Mouse (Mus musculus): Measurements from ENCODE around the gene Abhd8.
"Not testable (repeated sequence)": the region's sequence is repeated elsewhere in the genome, so short reads cannot be mapped to it uniquely, and the experiment has no call there.

The Abhd8 gene

DNA sequence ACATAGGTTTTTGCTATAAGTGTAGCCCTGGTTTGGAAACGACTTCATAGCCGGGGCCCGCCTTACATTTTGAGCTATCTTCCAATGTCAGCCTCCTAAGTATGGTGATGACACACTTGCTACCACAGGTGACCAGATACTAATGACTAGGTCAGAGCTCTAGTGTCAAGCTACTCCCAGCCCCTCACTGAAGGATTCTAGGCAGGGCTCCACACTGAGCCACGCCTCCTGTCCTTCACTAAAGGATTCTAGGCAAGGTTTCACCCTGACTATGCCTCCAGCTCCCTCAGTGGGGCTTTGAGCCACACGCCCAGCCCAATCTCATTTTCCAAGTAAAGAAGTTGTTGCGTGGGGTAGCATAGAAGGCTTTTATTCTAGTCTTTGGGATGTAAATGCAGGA lies 2.7 kb downstream of the Abhd8 start:
- no peak for DNase-seq (ENCODE audit: low spot score)

DNA sequence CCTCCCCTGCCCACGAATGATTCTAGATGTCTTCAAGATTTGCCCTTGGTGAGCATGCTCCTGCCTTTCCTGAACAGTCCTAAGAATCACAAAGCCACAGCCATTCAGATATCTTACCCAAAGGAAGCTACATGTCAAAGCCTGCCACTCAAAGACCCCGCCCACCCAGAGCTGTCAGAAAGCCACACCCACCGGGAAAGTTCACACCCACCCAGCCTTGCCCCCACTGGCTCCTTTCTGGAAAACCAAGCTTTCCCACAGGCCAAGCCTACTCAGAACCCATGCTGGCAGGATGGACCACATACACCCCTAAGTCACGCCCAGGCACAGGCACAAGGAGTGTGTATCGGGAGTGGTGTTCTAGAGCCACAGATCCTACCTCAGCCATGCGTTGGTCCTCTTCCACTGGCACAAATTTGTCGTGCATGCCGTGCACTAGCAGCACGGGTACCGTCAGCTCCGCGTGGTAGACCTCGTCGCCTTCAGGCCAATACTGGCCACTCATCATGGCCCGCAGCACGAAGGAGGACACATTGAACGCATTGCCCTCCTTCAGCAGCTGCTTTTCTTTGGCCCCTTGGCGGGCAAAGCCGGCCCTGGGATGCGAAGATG lies 5.7 kb downstream of the Abhd8 start:
- no peak for DNase-seq (ENCODE audit: low spot score)

GRCm38 (mm10) chr8:71456906-71457305 lies 6.5 kb downstream of the Abhd8 start:
- DNase-seq (ENCODE audit: low spot score): no peak

GRCm38 (mm10) chr8:71454668-71455067 lies 8.8 kb downstream of the Abhd8 start:
- DNase-seq (ENCODE audit: low spot score): no peak

DNA sequence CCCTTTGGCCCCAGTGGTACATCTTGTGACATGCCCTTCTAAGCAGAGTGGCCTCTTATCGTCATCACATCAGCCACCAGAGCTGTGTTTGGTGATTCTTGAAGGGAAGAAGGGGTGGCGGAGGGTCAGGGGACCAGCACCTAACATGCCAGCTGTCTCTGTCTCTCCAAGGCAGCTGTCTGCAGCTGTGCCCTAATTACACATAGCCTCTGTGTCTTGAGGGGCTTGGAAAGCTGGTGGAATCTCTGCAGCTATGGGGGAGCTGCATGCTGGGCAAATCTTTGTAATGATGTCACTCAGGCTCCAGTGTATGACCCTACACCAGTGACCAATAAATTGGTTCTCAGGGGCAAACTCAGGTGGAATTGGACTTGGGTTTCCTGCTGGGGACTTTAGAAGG lies 10.8 kb downstream of the Abhd8 start:
- no peak for DNase-seq (ENCODE audit: low spot score)

DNA sequence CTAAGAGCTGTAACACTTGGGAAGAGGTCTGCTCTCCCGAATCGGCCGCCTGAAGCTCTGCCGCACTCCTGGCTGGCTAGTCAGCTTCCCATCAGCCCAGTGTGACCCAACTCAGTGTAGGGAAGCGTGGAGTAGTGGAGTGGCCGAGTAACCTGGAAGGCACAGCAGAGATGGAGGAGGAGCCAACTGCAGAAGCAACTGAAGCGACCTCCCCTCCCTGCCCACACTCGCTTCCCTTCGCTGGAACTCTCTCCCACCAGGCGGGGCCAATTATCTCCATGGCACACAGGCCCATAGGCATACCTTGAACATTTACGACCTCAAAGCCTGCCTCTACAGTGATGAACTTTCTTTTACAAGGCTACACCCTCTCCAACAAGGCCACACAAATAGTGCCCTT lies 11.7 kb downstream of the Abhd8 start:
- DNase-seq (ENCODE audit: low spot score): no peak

- no peak for DNase-seq (ENCODE audit: low spot score)
Observed at GRCm38 (mm10) chr8:71451337-71451736, 12.1 kb downstream of the Abhd8 start.

- DNase-seq (ENCODE audit: low spot score): no peak
Observed at GRCm38 (mm10) chr8:71445096-71445495, 18.4 kb downstream of the Abhd8 start.

- peak; percentile 56 for DNase-seq (ENCODE audit: low spot score)
Observed at GRCm38 (mm10) chr8:71441404-71441803, 22.1 kb downstream of the Abhd8 start.

DNA sequence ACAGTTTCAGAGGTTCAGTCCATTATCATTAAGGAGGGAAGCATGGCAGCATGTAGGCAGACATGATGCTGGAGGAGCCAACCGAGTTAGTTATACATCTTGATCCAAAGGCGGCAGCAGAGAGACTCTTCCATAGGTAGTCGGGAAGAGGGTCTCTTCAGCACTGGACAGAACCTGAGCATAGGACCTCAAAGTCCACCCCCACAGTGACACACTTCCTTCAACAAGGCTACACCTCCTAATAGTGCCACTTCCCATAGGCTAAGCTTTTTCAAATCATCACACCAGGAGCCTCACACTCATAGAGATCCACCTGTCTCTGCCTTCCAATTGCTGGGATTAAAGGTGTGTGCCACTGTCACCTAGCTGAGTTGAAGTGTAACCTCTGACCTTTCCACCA lies 26.4 kb downstream of the Abhd8 start:
- DNase-seq (ENCODE audit: low spot score): no peak

DNA sequence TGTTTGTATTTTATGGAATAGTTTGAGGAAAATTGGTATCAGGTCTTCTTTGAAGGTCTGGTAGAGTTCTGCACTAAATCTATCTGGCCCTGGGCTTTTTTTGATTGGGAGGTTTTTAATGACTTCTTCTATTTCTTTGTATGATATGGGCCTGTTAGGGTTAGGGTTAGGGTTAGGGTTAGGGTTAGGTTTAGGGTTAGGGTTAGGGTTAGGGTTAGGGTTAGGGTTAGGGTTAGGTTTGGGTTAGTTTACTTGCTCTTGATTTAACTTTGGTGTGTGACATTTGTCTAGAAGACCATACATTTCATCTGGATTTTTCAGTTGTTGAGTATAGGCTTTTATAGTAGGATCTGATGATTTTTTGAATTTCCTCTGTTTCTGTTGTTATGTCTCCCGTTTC lies 30.5 kb downstream of the Abhd8 start:
- DNase-seq (ENCODE audit: low spot score): not testable (repeated sequence)

GRCm38 (mm10) chr8:71422121-71422520 lies 41.3 kb downstream of the Abhd8 start:
- no peak for DNase-seq (ENCODE audit: low spot score)

- DNase-seq (ENCODE audit: low spot score): no peak
Observed at GRCm38 (mm10) chr8:71411535-71412273, 51.8 kb downstream of the Abhd8 start.

GRCm38 (mm10) chr8:71408231-71408630 lies 55.2 kb downstream of the Abhd8 start:
- DNase-seq (ENCODE audit: low spot score): no peak

GRCm38 (mm10) chr8:71407441-71407840 lies 56.0 kb downstream of the Abhd8 start:
- DNase-seq (ENCODE audit: low spot score): no peak
